Mouse (Mus musculus) macrophage (primary cell): ENCODE results near the gene F11r. TPM values are rescaled to one million over a fixed set of nuclear protein-coding genes. Genes with fewer than 3 reads are reported as not detected.
"Not testable (repeated sequence)": the region's sequence is repeated elsewhere in the genome, so short reads cannot be mapped to it uniquely, and the experiment has no call there.

ENCODE experiments used
- H3K27ac ChIP-seq: fragments of 350-480 bp; formaldehyde crosslinking; 2 replicates; pipeline ENCODE4 v1.9.0; 2021
- H3K36me3 ChIP-seq: fragments of 350-480 bp; formaldehyde crosslinking; 2 replicates; pipeline ENCODE4 v1.9.0; 2021; ENCODE audit errors: inconsistent target
- H3K4me3 ChIP-seq: fragments of 350-480 bp; formaldehyde crosslinking; 2 replicates; pipeline ENCODE4 v1.9.0; 2021; ENCODE audit errors: inconsistent target
- H3K79me2 ChIP-seq: fragments of 350-480 bp; formaldehyde crosslinking; 2 replicates; pipeline ENCODE4 v1.9.0; 2021; ENCODE audit errors: inconsistent target
- WGBS: methylation state at CpG from one replicate; pipeline ENCODE4 v1.1.7; 2026; ENCODE audit warnings: inconsistent platforms; ENCODE audit not compliant: missing documents; 5-methylcytosine and 5-hydroxymethylcytosine counted together
- polyA plus RNA-seq: library from polyadenylated mRNA; stranded (reverse); fragments of 250-400 nt; gene quantifications from 3 replicates; pipeline ENCODE4 v1.2.4, GENCODE M21; 2018; ENCODE audit warnings: inconsistent platforms

The F11r gene
- polyA plus RNA-seq, 1 experiment from 2014 or later: 0.39 TPM

DNA sequence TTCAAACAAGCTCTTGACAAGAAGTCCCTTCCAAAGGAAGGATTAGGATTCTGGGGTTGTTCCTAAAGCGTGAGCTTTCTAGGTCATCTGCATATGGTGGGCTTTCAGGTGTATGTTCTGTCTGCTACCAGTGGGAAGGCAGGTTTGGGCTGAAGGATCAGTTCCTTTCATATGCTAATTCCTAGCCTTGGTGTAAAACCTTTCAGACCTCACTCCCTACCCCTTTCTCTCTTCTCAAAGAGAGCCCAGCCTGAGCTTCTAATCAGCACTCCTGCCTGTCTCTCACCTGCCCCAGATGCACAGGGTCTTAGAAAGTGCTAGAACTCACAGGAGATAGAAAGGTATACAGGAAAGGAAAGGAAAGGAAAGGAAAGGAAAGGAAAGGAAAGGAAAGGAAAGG is 34.1 kb downstream of the F11r start:
- 75% methylated on average over 1 of the region's 1 CpGs for WGBS
- Histone ChIP-seq H3K36me3 (no peaks in the 10 kb centered on the region), H3K4me3 (no peak overlapping the region), H3K79me2 (no peaks in the 10 kb centered on the region), H3K27ac (peak overlapping the region; percentile 38)

GRCm38 (mm10) chr1:171471941-171472340 is 34.6 kb downstream of the F11r start:
- 94% methylated on average over 6 of the region's 8 CpGs for WGBS
- H3K36me3 ChIP-seq, H3K4me3 ChIP-seq, H3K27ac ChIP-seq, H3K79me2 ChIP-seq: not testable (repeated sequence)

DNA sequence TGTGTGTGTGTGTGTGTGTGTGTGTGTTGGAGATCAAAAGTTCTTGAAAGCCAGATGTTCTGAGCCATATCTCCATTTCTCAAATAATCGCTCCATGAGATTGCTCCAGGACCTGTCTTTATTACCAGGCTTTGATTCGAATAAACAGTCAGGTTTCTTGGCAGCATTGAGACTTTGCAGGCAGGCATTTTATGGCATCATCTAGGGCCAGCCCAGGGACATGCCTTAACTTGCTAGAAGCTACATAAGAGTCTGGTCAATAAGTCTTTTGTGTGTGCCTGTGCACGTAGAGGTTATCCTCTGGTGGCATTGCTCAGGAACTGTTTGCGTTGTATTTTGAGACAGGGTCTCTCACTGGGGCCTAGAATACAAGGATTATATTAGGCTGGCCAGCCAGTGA is 36.2 kb downstream of the F11r start:
- Histone ChIP-seq H3K27ac (no peak overlapping the region), H3K79me2 (no peaks in the 10 kb centered on the region), H3K4me3 (no peak overlapping the region), H3K36me3 (no peaks in the 10 kb centered on the region)
- 91% methylated on average over 4 of the region's 4 CpGs for WGBS

DNA sequence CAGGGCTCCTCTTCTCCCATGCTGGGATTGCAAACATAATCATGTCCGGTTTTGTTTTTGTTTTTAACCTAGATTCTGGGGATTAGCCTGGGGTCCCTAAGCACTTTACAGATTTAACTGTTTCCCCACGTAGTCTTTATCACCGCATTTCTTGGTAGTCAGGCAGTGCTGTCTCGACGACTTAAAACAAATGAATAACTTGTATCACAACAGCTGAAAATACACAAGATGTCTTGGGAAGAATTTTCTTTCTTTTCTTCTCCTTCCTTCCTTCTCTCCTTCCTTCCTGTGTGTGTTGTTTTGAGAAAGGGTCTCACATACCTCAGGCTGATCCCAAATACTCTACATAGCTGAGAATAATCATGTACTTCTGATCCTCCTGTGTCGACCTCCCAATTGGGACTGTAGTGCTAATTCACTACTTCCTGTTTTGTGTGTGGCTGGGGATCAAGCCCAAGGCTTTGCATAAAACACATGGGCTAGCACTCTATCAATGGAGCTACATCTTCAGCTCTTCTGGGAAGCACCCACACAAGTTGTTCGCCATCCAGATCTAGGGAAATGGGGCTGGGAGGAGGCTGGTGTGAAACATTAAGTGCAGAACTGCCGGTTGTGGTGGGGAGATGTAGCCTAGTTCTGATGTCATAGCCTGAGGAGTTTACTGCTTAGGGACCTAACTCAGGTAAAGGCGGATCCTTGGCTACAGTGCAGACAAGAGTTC is 36.7 kb downstream of the F11r start:
- no peaks in the 10 kb centered on the region for H3K36me3 ChIP-seq
- no peaks in the 10 kb centered on the region for H3K79me2 ChIP-seq
- no peak overlapping the region for H3K4me3 ChIP-seq
- H3K27ac ChIP-seq: no peak overlapping the region
- 70% methylated on average over 9 of the region's 9 CpGs for WGBS

- WGBS: 78% methylated on average over 8 of the region's 8 CpGs
- no peaks in the 10 kb centered on the region for H3K79me2 ChIP-seq
- H3K27ac ChIP-seq: no peak overlapping the region
- H3K4me3 ChIP-seq: no peak overlapping the region
- H3K36me3 ChIP-seq: no peaks in the 10 kb centered on the region
Observed at GRCm38 (mm10) chr1:171477123-171477522, 39.8 kb downstream of the F11r start.

- no peak overlapping the region for H3K27ac ChIP-seq
- H3K36me3 ChIP-seq: no peaks in the 10 kb centered on the region
- no peaks in the 10 kb centered on the region for H3K79me2 ChIP-seq
- WGBS: 75% methylated on average over 26 of the region's 27 CpGs
- H3K4me3 ChIP-seq: no peak overlapping the region
Observed at GRCm38 (mm10) chr1:171477758-171478545, 40.6 kb downstream of the F11r start.

- Histone ChIP-seq H3K79me2 (no peaks in the 10 kb centered on the region), H3K36me3 (no peaks in the 10 kb centered on the region), H3K27ac (no peak overlapping the region), H3K4me3 (no peak overlapping the region)
- WGBS: 38% methylated on average over 2 of the region's 2 CpGs
Observed at GRCm38 (mm10) chr1:171478968-171479367, 41.6 kb downstream of the F11r start.

GRCm38 (mm10) chr1:171494241-171494640 is 56.9 kb downstream of the F11r start:
- no peaks in the 10 kb centered on the region for H3K36me3 ChIP-seq
- 93% methylated on average over 13 of the region's 13 CpGs for WGBS
- H3K79me2 ChIP-seq: no peaks in the 10 kb centered on the region
- no peak overlapping the region for H3K4me3 ChIP-seq
- no peak overlapping the region for H3K27ac ChIP-seq

- 92% methylated on average over 6 of the region's 6 CpGs for WGBS
- no peaks in the 10 kb centered on the region for H3K36me3 ChIP-seq
Observed at GRCm38 (mm10) chr1:171495371-171495770, 58.0 kb downstream of the F11r start.

DNA sequence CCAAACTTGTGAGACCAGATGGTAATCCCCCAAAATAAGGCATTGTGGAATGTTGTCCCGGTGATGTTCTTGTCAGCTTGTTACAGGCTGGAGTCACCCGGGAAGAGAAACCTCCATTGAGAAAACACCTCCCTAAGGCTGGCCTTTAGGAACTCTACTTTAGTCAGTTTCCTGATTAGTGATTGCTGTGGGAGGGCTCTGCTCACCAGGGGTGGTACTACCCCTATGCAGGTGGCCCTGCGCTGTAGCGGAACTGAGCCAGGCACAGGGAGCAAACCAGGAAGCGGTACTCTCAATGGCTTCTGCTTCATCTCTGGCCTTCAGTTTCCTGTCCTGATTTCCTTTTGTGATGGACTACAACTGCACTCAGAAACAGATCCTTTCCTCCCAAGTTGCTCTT is 62.5 kb downstream of the F11r start:
- H3K36me3 ChIP-seq: no peaks in the 10 kb centered on the region
- WGBS: 77% methylated on average over 5 of the region's 5 CpGs
- no peak overlapping the region for H3K27ac ChIP-seq
- H3K79me2 ChIP-seq: peaks cover 6% of the 10 kb centered on the region
- H3K4me3 ChIP-seq: no peak overlapping the region

More at GRCm38 (mm10) chr1:171495371-171495770, 58.0 kb downstream of the F11r start:
- Histone ChIP-seq H3K27ac (no peak overlapping the region), H3K4me3 (no peak overlapping the region), H3K79me2 (no peaks in the 10 kb centered on the region)

DNA sequence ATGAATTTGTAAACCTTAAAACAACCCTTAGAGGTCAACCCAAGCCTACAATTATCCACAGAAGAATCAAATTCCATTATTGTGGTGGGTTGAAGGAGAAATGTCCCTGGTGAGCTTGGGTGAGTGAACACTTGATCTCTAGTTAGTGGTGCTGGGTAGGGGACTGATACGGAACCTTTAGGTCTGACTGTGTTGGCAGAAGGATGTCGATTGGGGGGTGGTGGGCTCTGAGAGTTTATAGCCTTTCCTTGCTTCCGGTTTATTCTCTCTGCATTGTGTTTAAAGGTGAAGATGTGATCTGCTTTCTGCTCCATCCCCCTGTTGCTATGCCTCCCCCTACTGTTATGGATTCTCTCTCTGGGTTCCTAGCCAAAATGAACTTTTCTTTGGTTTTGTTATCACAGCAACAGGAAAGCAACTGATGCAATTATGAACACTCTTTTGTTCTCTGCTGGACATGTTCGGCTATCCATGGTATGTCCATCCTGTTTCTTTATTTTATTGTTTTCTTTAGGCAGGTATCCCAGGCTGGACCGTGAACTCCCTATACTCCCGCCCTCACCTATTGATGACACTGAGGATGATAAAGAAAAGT is 63.8 kb downstream of the F11r start:
- Histone ChIP-seq H3K36me3 (no peaks in the 10 kb centered on the region), H3K79me2 (peaks cover 15% of the 10 kb centered on the region), H3K27ac (no peak overlapping the region), H3K4me3 (no peak overlapping the region)
- 66% methylated on average over 6 of the region's 6 CpGs for WGBS

DNA sequence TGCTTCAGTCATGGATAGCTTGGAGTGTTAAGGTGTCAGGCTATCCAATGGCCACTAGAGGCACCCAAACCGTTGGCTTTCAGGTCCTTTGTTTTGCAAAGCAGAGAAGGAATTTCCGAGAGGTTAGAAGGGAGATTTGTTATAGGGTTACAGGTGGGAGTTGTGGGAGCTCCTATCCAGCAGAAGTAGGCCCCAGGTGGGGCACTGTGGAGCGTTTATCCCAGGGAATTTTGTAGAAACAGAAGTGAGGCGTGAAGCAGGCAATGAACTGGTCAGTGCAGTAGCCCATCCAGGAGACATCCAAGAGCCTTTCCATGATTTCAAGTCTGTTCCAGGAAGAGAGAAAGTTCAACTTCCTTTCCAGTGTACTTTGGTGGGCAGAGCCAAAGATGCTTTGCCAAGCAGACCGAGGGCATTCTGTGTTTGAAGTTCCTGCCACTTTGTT is 64.3 kb downstream of the F11r start:
- Histone ChIP-seq H3K27ac (no peak overlapping the region), H3K36me3 (no peaks in the 10 kb centered on the region), H3K4me3 (no peak overlapping the region), H3K79me2 (peaks cover 15% of the 10 kb centered on the region)
- WGBS: 10% methylated on average over 5 of the region's 5 CpGs

GRCm38 (mm10) chr1:171502388-171503249 is 65.3 kb downstream of the F11r start:
- 2% methylated on average over 14 of the region's 14 CpGs for WGBS
- Histone ChIP-seq H3K36me3 (no peaks in the 10 kb centered on the region), H3K79me2 (peaks cover 15% of the 10 kb centered on the region), H3K27ac (peak overlapping the region; percentile 90), H3K4me3 (no peak overlapping the region; the same call in 1 of the 2 replicates)

DNA sequence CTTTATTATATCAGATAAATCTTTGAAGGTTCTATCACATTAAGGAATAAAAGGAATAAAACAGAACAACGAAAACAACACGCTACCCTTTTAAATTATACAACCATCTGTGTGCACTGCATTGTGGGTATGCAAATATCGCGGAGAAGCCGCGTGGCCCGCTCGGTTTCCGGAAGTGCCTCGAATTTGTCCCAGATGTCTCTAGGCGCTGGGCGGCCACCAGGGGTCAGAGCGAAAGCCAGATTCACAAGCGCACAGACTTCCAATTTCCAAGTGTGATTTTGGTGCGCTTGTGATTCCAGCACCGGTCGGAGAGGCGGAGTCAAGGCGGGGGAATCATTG is 65.9 kb downstream of the F11r start, which contains the start of gene Alyref2:
TSS of gene Alyref2 (plus strand) at position 229 of the 342 bp plus-strand sequence.
- H3K4me3 ChIP-seq: peak within 1 kb of the TSS; percentile 67
- peaks cover 15% of the 10 kb centered on the region for H3K79me2 ChIP-seq
- WGBS: 0% methylated on average over 19 of the region's 19 CpGs
- H3K27ac ChIP-seq: peak within 1 kb of the TSS; percentile 90
- H3K36me3 ChIP-seq: no peaks in the 10 kb centered on the region
